Mouse (Mus musculus) heart, adult 2 months (tissue): ENCODE data around the gene Flot2.

Experiments used
- CTCF ChIP-seq: fragments of 200-600 bp; IDR thresholded peaks from 2 replicates; pipeline ENCODE4 v1.8.1; 2022; ENCODE audit warnings: antibody characterized with exemption, mild to moderate bottlenecking, moderate library complexity
- POLR2A ChIP-seq: fragments of 200-500 bp; IDR thresholded peaks from 2 replicates; pipeline ENCODE4 v1.6.1; 2011; ENCODE audit warnings: mild to moderate bottlenecking, low read depth, low read length, control low read depth; ENCODE audit not compliant: insufficient read depth

DNA sequence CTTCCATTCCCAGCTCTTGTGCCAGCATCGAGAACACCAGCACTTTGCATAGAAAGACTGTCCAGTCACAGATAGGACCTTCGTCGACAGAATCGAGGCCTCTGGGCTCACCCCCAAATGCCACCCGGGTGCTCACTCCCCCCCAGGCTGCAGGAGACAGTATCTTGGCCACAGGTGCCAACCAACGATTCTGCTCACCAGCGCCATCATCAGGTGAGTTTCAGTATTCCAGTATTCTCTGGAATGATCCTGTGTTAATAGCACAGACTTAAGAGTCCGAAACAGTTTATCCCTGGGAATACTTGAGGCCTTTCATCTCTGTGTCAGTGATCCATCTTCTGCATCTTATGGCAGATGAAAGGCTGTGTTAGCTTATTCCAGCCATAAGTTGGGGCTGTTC is 14.1 kb upstream of the Flot2 start:
- TF ChIP-seq CTCF: peak; percentile 60
- TF ChIP-seq POLR2A: no peak
